Mouse (Mus musculus): ENCODE data around the gene Pcsk4. TPM values are rescaled to one million over a fixed set of nuclear protein-coding genes. Genes with fewer than 3 reads are reported as not detected.
A peak's percentile ranks its signal among the peaks of the same experiment; 100 is the strongest.

Gene Pcsk4
- total and polyA plus RNA-seq, 3 experiments, result 0.46 to 1.1 TPM; not detected in 1

DNA sequence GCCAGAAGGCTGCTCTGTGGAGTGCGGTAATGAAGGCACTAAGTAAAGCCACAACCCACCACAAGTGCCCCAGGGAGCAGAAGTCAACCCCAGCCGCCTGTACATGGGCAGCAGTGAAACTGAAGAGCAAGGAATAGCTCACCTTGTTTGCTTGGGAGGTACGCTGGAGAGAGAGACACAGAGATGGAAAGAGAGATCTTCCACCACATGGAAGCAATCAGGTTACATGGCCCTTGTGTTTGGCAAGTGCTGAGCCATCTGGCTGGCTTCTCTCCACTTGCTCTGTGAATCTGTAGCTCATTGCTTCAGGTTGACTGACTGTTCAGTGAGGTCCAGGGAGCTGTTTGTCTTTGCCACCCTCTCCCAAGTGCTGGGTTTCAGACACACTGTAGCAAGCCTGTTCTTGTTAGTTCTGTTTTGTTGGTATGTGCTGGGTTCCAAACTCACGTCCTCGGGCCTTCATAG, 3.3 kb upstream of the Pcsk4 start:
- H3K27me3 ChIP-seq (replicated peaks), result peaks cover 45% of the 10 kb centered on the region
- TF ChIP-seq MAZ (IDR thresholded peaks at IDR 0.05; ENCODE audit: low read depth, low read length), result no peak
- TF ChIP-seq USF2 (conservative IDR thresholded peaks at IDR 0.05; ENCODE audit: low read depth, low read length), result no peak
- no peak for TF ChIP-seq RCOR1 (conservative IDR thresholded peaks at IDR 0.05; ENCODE audit: low read depth, low read length)
- TF ChIP-seq POLR2AphosphoS2 (IDR thresholded peaks at IDR 0.05; ENCODE audit: low read depth, low read length), result no peak
- no peak for TF ChIP-seq E2F4 (IDR thresholded peaks at IDR 0.05; ENCODE audit: insufficient replicate concordance, low read depth, low read length)
- no peak for TF ChIP-seq MAFK (IDR thresholded peaks at IDR 0.05; ENCODE audit: insufficient replicate concordance, low read length)
- no peak for TF ChIP-seq SMC3 (IDR thresholded peaks at IDR 0.05; ENCODE audit: low read depth, low read length)
- TF ChIP-seq MXI1 (IDR thresholded peaks at IDR 0.05; ENCODE audit: low read depth, low read length), result no peak
- TF ChIP-seq CHD2 (IDR thresholded peaks at IDR 0.05; ENCODE audit: low read length), result no peak
- no peak for TF ChIP-seq RAD21 (IDR thresholded peaks at IDR 0.05; ENCODE audit: low read depth, low read length)
- TF ChIP-seq UBTF (IDR thresholded peaks at IDR 0.05; ENCODE audit: low read depth, low read length), result no peak
- no peak for TF ChIP-seq BHLHE40 (IDR thresholded peaks at IDR 0.05; ENCODE audit: low read depth, low read length)
- TF ChIP-seq USF1 (IDR thresholded peaks at IDR 0.05; ENCODE audit: low read depth, low read length), result no peak
- TF ChIP-seq TCF12 (IDR thresholded peaks at IDR 0.05; ENCODE audit: low read depth, low read length), result no peak
- in situ Hi-C loops (cut with MboI; ENCODE audit: low pct_ligation_motif_present, low pct_unique_long_range_greater_than_20kb, low sequenced_read_pairs), result no loop called here
- peaks cover 30 to 48% of the 10 kb centered on the region in 2 experiments for H3K4me1 ChIP-seq (ENCODE audit: control insufficient read depth in 1 of 2, insufficient read depth in 2 of 2)
- no peak overlapping the region for H3K27ac ChIP-seq (ENCODE audit: insufficient read depth, low read depth)
- DNase-seq (ENCODE audit: extremely low read depth), result no peak
- H3K4me3 ChIP-seq (replicated peaks in 1 of 3; ENCODE audit: low read depth in 2 of 3, low read length in 2 of 3, poor library complexity in 1 of 3), result no peak overlapping the region
- no peak overlapping the region for H3K4me2 ChIP-seq (ENCODE audit: insufficient read depth, low read depth, poor library complexity, severe bottlenecking)
- H3K36me3 ChIP-seq (replicated peaks in 1 of 2; ENCODE audit: control insufficient read depth in 1 of 2, insufficient read depth in 1 of 2, low read length in 1 of 2), result peaks cover 22 to 28% of the 10 kb centered on the region in 2 experiments
- dilution Hi-C loops (cut with MboI; ENCODE audit: extremely low pct_ligation_motif_present, extremely low pct_unique_long_range_greater_than_20kb, low sequenced_read_pairs), result no loop called here
- no peak overlapping the region for H3K9ac ChIP-seq (ENCODE audit: insufficient read depth, low read depth)
- H3K79me2 ChIP-seq (replicated peaks; ENCODE audit: control insufficient read depth, extremely low read depth, insufficient read depth, poor library complexity, severe bottlenecking), result no peaks in the 10 kb centered on the region
- H3K9me3 ChIP-seq (replicated peaks; ENCODE audit: low read length), result peaks cover 5% of the 10 kb centered on the region

- peaks cover 22 to 28% of the 10 kb centered on the region in 2 experiments for H3K36me3 ChIP-seq (replicated peaks in 1 of 2; ENCODE audit: control insufficient read depth in 1 of 2, insufficient read depth in 1 of 2, low read length in 1 of 2)
- H3K9ac ChIP-seq (ENCODE audit: insufficient read depth, low read depth), result peak overlapping the region; percentile 41
- in situ Hi-C loops (cut with MboI; ENCODE audit: low pct_ligation_motif_present, low pct_unique_long_range_greater_than_20kb, low sequenced_read_pairs) (no loop called here), dilution Hi-C loops (cut with MboI; ENCODE audit: extremely low pct_ligation_motif_present, extremely low pct_unique_long_range_greater_than_20kb, low sequenced_read_pairs) (no loop called here)
- no peak for DNase-seq (ENCODE audit: extremely low read depth)
- H3K4me3 ChIP-seq (replicated peaks in 1 of 3; ENCODE audit: low read depth in 2 of 3, low read length in 2 of 3, poor library complexity in 1 of 3), result peak overlapping the region in 1 of 3 experiments; percentile 55
- H3K9me3 ChIP-seq (replicated peaks; ENCODE audit: low read length), result peaks cover 5% of the 10 kb centered on the region
- no peak overlapping the region for H3K27ac ChIP-seq (ENCODE audit: insufficient read depth, low read depth)
- peaks cover 30 to 48% of the 10 kb centered on the region in 2 experiments for H3K4me1 ChIP-seq (ENCODE audit: control insufficient read depth in 1 of 2, insufficient read depth in 2 of 2)
- peak overlapping the region; percentile 58 for H3K4me2 ChIP-seq (ENCODE audit: insufficient read depth, low read depth, poor library complexity, severe bottlenecking)
- no peaks in the 10 kb centered on the region for H3K79me2 ChIP-seq (replicated peaks; ENCODE audit: control insufficient read depth, extremely low read depth, insufficient read depth, poor library complexity, severe bottlenecking)
- TF ChIP-seq MAFK (IDR thresholded peaks at IDR 0.05; ENCODE audit: insufficient replicate concordance, low read length) (no peak), CHD2 (IDR thresholded peaks at IDR 0.05; ENCODE audit: low read length) (no peak), ZNF384 (IDR thresholded peaks at IDR 0.05; ENCODE audit: low read depth, low read length) (no peak), NRF1 (IDR thresholded peaks at IDR 0.05; ENCODE audit: low read depth, low read length) (no peak), POLR2A (IDR thresholded peaks at IDR 0.05; ENCODE audit: low read depth, low read length) (no peak), SMC3 (IDR thresholded peaks at IDR 0.05; ENCODE audit: low read depth, low read length) (no peak), IRF4 (IDR thresholded peaks at IDR 0.05; ENCODE audit: low read depth, low read length) (no peak), ZC3H11A (IDR thresholded peaks at IDR 0.05; ENCODE audit: low read depth, low read length) (no peak), MAZ (IDR thresholded peaks at IDR 0.05; ENCODE audit: low read depth, low read length) (no peak), HCFC1 (IDR thresholded peaks at IDR 0.05; ENCODE audit: low read depth, low read length) (no peak), NELFE (IDR thresholded peaks at IDR 0.05; ENCODE audit: low read depth, low read length) (no peak), ELF1 (IDR thresholded peaks at IDR 0.05; ENCODE audit: low read depth, low read length) (no peak)
- H3K27me3 ChIP-seq (replicated peaks), result peaks cover 50% of the 10 kb centered on the region
Measured at GRCm38 (mm10) chr10:80331636-80332524, 2.6 kb upstream of the Pcsk4 start.
